Comparison of ENCODE assay signal across 9 mouse cellular contexts in the genomic region with DNA sequence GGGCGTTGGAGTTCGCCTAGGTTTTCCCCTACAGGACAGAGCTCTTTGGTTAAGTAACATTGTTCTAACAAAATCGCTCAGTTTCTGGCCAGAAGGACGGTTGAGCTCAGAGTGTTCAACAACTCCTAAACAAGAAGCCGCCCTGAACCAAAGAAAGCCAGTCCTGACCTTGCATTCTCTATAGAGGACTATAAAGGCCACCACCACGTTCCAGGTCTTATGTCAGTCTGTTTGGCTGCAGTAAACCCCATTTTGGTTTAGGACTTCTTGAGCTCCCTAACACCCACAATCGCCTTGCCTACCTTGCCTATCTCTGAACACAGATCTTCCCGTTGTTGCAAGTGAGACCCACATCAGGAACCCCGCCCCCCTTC. TPM values are rescaled to one million over a fixed set of nuclear protein-coding genes. Genes with fewer than 3 reads are reported as not detected.
DNase-seq lines count a peak whose midpoint lies in the region; ATAC-seq and TF ChIP-seq lines count a peak whose summit lies in the region.
"Had no signal": no experiment of that assay in that cellular context is flagged by ENCODE, and none has a peak within 500 bp of the region (broad histone marks: within the 10 kb centered on the region; RNA-seq: fewer than 3 reads in every experiment).

No protein-coding gene starts in this region.

- H3K27ac ChIP-seq in lung, embryonic 15.5 days: no peak overlapping the region
- no peak overlapping the region for H3K27ac ChIP-seq in forebrain, embryonic 12.5 days
- H3K27ac ChIP-seq in limb, embryonic 11.5 days (replicated peaks; ENCODE audit: low read depth, low read length): no peak overlapping the region
- H3K27ac ChIP-seq in olfactory bulb, adult 2 months (ENCODE audit: insufficient read depth, low read depth, low read length): no peak overlapping the region

- no peaks in the 10 kb centered on the region for H3K36me3 ChIP-seq in lung, embryonic 15.5 days
- no peaks in the 10 kb centered on the region for H3K36me3 ChIP-seq in forebrain, embryonic 12.5 days (replicated peaks)
- H3K36me3 ChIP-seq in limb, embryonic 11.5 days (ENCODE audit: control insufficient read depth, insufficient read depth, low read length): no peaks in the 10 kb centered on the region

- no peak for ATAC-seq in lung, embryonic 15.5 days (ENCODE audit: borderline replicate concordance, extremely low read depth, low FRiP score, low TSS enrichment)
- ATAC-seq in forebrain, embryonic 12.5 days (ENCODE audit: low FRiP score): peak; percentile 5; the same call in 1 of the 2 replicates
- no peak for ATAC-seq in limb, embryonic 11.5 days (ENCODE audit: insufficient number of reproducible peaks, low FRiP score, low TSS enrichment, low read depth)

- H3K4me1 ChIP-seq in lung, embryonic 15.5 days: 0 out of 2 replicates have a peak, but pooled peaks cover 8% of the 10 kb centered on the region
- no peaks in the 10 kb centered on the region for H3K4me1 ChIP-seq in lung, adult 2 months (ENCODE audit: control insufficient read depth, insufficient read depth, low read length)
- H3K4me1 ChIP-seq in forebrain, embryonic 12.5 days: peaks cover 10% of the 10 kb centered on the region; the same call in 1 of the 2 replicates
- no peaks in the 10 kb centered on the region for H3K4me1 ChIP-seq in limb, embryonic 11.5 days (ENCODE audit: control insufficient read depth, insufficient read depth, low read length)
- peaks cover 8% of the 10 kb centered on the region for H3K4me1 ChIP-seq in olfactory bulb, adult 2 months (ENCODE audit: control insufficient read depth, insufficient read depth, low read length)

- no peaks in the 10 kb centered on the region for H3K9me3 ChIP-seq in lung, embryonic 15.5 days
- H3K9me3 ChIP-seq in forebrain, embryonic 12.5 days: no peaks in the 10 kb centered on the region; the same call in 1 of the 2 replicates
- H3K9me3 ChIP-seq in limb, embryonic 11.5 days (ENCODE audit: control insufficient read depth, low read length): no peaks in the 10 kb centered on the region

- TF ChIP-seq CTCF in lung, adult 2 months (IDR thresholded peaks at IDR 0.05; ENCODE audit: insufficient read depth, low read length): no peak
- no peak for TF ChIP-seq CTCF in olfactory bulb, adult 2 months (IDR thresholded peaks at IDR 0.05; ENCODE audit: insufficient read depth, low read depth, low read length)

- 0 out of 2 replicates have a peak, but pooled peaks cover 6% of the 10 kb centered on the region for H3K27me3 ChIP-seq in lung, embryonic 15.5 days
- no peaks in the 10 kb centered on the region for H3K27me3 ChIP-seq in forebrain, embryonic 12.5 days
- H3K27me3 ChIP-seq in limb, embryonic 11.5 days (ENCODE audit: control insufficient read depth, insufficient read depth, low read length): 0 out of 2 replicates have a peak, but pooled peaks cover 3% of the 10 kb centered on the region

- H3K4me2 ChIP-seq in lung, embryonic 15.5 days: peak overlapping the region; percentile 88
- H3K4me2 ChIP-seq in forebrain, embryonic 12.5 days: peak overlapping the region; percentile 96
- peak overlapping the region; percentile 93 for H3K4me2 ChIP-seq in limb, embryonic 11.5 days (ENCODE audit: low read depth, severe bottlenecking)

- H3K4me3 ChIP-seq in lung, embryonic 15.5 days: peak overlapping the region; percentile 38
- no peak overlapping the region for H3K4me3 ChIP-seq in lung, adult 2 months (replicated peaks; ENCODE audit: extremely low read depth, low read depth, low read length)
- peak overlapping the region; percentile 50 for H3K4me3 ChIP-seq in forebrain, embryonic 12.5 days (replicated peaks)
- peak overlapping the region; percentile 38 for H3K4me3 ChIP-seq in limb, embryonic 11.5 days (ENCODE audit: low read depth, low read length)
- peak overlapping the region; percentile 45 for H3K4me3 ChIP-seq in olfactory bulb, adult 2 months (ENCODE audit: insufficient read depth, low read depth, low read length)

- DNase-seq in lung, adult 2 months: no peak
- DNase-seq in limb, embryonic 11.5 days (ENCODE audit: low spot score): no peak
- no peak for DNase-seq in adrenal gland, adult 18-20 months (ENCODE audit: low spot score in 2 of 2)
- no peak for DNase-seq in retina, embryonic 14.5 days (ENCODE audit: low spot score)
- DNase-seq: cerebellum, adult 9-10 months had no signal

- no peak overlapping the region for H3K9ac ChIP-seq in lung, embryonic 15.5 days
- peak overlapping the region; percentile 44; the same call in 1 of the 2 replicates for H3K9ac ChIP-seq in forebrain, embryonic 12.5 days
- H3K9ac ChIP-seq in limb, embryonic 11.5 days (ENCODE audit: low read length): peak overlapping the region; percentile 59; the same call in 1 of the 2 replicates

- 13% methylated on average over 9 of the region's 9 CpGs for WGBS in lung, embryonic 15.5 days
- WGBS in lung, adult 2 months: 16% methylated on average over 9 of the region's 9 CpGs
- 14% methylated on average over 9 of the region's 9 CpGs for WGBS in forebrain, embryonic 12.5 days
- WGBS in limb, embryonic 11.5 days: 12% methylated on average over 9 of the region's 9 CpGs
- 18% methylated on average over 9 of the region's 9 CpGs for WGBS in olfactory bulb, adult 2 months

- TF ChIP-seq POLR2A in lung, adult 2 months (IDR thresholded peaks at IDR 0.05; ENCODE audit: borderline replicate concordance, extremely low read depth, low read depth, low read length): no peak
- TF ChIP-seq POLR2A in olfactory bulb, adult 2 months (IDR thresholded peaks at IDR 0.05; ENCODE audit: insufficient read depth, low read depth, low read length): no peak

RNA-seq across cellular contexts. Expression of a gene that starts 0.3 kb away (rescaled TPM):
- polyA plus RNA-seq in lung, embryonic 15.5 days (2015; fragmentation: Nextera tagmentation; extraction: Ambion mirVana): 0.06 and 0.14 TPM in 2 replicates
- 0.08 and 0.09 TPM in 2 replicates for polyA plus RNA-seq in lung, adult 2 months (2012; rRNA removed)
- polyA plus RNA-seq in forebrain, embryonic 12.5 days (2016; fragmentation: Nextera tagmentation; extraction: Ambion mirVana): 0.41 TPM in 1 of 2 replicates, not detected in the other
- polyA plus RNA-seq in limb, embryonic 11.5 days (2014; fragmentation: Nextera tagmentation; extraction: Ambion mirVana): 0.10 and 0.19 TPM in 2 replicates
- not detected in 2 replicates for polyA plus RNA-seq in olfactory bulb, adult 2 months (2012; ENCODE audit: insufficient read depth, insufficient read length, low replicate concordance, missing spikeins)
- not detected for total RNA-seq in adrenal gland, adult 18-20 months (2021)
- total RNA-seq: megakaryocyte progenitor cell, adult 5-6 weeks had no signal
